Mouse (Mus musculus): ENCODE measurements around the gene Stxbp6.

Gene Stxbp6

DNA sequence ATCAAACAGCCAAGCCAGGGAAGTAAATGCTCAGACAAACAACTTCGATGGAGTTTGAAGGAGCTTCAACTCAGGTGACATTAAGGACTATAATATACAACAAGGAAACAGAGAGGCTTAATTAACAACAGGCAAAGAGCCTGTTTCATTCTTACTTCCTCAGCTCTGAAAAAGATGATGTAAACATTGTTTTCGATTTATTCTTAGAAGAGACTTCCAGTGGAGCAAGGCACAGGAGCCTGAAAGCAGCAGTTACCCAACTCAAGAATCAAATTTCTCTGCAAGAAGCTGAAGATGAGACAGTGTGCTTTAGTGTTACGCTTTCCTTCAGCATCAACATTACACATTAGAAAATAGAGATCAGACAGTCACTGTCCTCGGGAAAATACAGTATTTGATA, 160.7 kb downstream of the Stxbp6 start:
- no peak for DNase-seq (ENCODE audit: low read depth)

- DNase-seq (ENCODE audit: low read depth) = no peak
Measured at GRCm38 (mm10) chr12:44908028-44908702, 166.3 kb downstream of the Stxbp6 start.

GRCm38 (mm10) chr12:44906001-44906400, 168.5 kb downstream of the Stxbp6 start:
- no peak for DNase-seq (ENCODE audit: low read depth)

GRCm38 (mm10) chr12:44903205-44903732, 171.2 kb downstream of the Stxbp6 start:
- no peak for DNase-seq (ENCODE audit: low read depth)

GRCm38 (mm10) chr12:44899173-44899870, 175.2 kb downstream of the Stxbp6 start:
- DNase-seq (ENCODE audit: low read depth) = no peak

- DNase-seq (ENCODE audit: low read depth) = no peak
Measured at GRCm38 (mm10) chr12:44896460-44896859, 178.0 kb downstream of the Stxbp6 start.

GRCm38 (mm10) chr12:44889677-44890393, 184.7 kb downstream of the Stxbp6 start:
- no peak for DNase-seq (ENCODE audit: low read depth)

- DNase-seq (ENCODE audit: low read depth) = no peak
Measured at GRCm38 (mm10) chr12:44886826-44887225, 187.7 kb downstream of the Stxbp6 start.

DNA sequence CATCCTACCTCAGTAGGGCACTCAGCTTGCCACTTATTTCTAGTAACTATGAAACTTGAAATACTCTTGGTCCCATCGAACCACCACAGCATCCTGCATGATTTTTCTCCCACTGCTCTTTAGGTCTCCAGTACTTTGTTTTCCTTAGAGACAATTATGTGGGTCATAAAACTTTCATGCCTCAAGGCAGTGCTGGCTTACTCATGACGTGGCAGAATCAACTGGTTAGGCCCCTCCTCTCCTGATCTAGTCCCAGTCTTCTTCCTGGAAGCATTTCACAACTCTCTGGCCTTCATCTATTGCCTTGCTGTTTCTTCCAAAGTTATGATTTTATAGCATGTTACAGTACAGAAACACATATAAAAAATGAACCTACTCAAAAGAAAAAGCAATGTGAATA, 201.8 kb downstream of the Stxbp6 start:
- no peak for DNase-seq (ENCODE audit: low read depth)

DNA sequence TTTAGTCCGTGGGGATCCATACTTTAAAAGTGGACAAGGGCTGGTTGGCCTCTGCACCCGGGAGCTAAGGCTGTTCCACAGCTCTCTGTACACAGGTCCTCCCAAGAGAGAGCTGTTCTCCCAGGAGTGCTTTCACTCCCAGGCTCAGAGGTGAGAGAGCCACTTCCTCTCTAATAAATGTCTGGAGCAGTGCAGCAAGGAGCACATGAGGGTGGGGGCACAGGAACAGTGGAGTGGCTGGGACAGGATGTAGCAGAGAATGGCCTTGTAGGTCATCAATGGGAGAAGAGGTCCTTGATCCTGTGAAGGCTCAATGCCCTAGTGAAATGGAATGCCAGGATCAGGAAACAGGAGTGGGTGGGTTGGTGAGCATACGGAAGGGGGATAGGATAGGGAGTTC, 209.1 kb downstream of the Stxbp6 start:
- no peak for DNase-seq (ENCODE audit: low read depth)

GRCm38 (mm10) chr12:44859454-44859853, 215.1 kb downstream of the Stxbp6 start:
- DNase-seq (ENCODE audit: low read depth) = no peak

- no peak for DNase-seq (ENCODE audit: low read depth)
Measured at GRCm38 (mm10) chr12:44858110-44858885, 216.2 kb downstream of the Stxbp6 start.

GRCm38 (mm10) chr12:44852024-44852423, 222.5 kb downstream of the Stxbp6 start:
- no peak for DNase-seq (ENCODE audit: low read depth)

GRCm38 (mm10) chr12:44850516-44850915, 224.0 kb downstream of the Stxbp6 start:
- no peak for DNase-seq (ENCODE audit: low read depth)

GRCm38 (mm10) chr12:44848483-44849221, 225.9 kb downstream of the Stxbp6 start:
- no peak for DNase-seq (ENCODE audit: low read depth)

DNA sequence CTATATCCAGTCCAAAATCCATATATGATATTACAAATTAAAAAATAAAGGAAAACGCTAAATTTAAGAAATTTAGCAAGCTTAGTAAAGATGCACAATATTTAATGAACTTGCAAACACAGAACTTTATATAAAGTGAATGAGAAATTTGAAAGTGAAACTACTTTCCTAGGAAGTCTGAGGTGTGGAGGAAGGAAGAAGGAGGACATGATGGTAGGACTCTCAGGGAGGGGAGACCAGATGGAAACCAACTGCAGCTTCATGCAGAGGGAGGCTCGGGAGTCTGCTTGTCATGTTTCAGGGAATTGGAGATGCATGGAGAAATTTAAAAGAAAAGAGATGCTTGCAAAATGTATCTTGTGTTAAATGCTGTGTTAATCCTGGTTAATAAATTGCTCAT, 233.9 kb downstream of the Stxbp6 start:
- no peak for DNase-seq (ENCODE audit: low read depth)

DNA sequence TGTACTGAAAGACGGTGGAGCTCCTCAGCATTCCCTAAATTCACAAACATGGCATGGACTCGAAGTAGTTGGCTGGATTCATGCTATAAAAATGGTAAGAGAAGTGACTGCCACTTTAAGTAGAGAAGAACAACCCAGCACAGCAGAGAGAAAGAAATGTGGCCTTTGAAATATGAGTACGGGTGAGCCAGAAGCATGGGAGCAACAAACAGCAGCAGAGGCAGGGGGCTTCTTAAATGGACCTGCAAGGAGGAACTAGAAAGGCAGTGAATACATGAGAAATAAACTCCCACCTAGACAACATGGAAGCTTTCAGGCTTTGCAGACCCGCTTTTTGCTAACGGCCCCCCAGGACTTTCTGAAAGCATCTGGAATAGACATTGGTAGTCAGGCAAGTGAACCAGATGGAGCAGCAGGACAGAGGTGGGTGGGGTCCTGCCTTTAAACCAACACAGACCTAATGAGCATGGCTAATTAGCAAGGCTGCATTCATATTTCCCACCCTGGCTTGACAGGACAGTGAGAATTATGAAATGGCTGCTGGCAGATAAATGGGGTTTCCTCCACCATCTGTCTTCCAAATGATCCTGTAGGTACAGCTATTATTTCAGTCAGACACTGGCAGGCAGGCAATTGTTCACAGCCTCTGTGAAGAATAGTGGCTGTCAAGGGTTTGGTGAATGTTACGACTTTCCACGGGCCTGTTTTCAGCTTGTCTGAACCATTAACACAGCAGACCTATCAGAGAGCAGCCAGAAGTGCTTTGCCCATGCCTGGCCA, 234.7 kb downstream of the Stxbp6 start:
- no peak for DNase-seq (ENCODE audit: low read depth)

- DNase-seq (ENCODE audit: low read depth) = no peak
Measured at GRCm38 (mm10) chr12:44835879-44836467, 238.5 kb downstream of the Stxbp6 start.

- DNase-seq (ENCODE audit: low read depth) = no peak
Measured at GRCm38 (mm10) chr12:44811895-44812294, 262.6 kb downstream of the Stxbp6 start.

- DNase-seq (ENCODE audit: low read depth) = no peak
Measured at GRCm38 (mm10) chr12:44804213-44804612, 270.3 kb downstream of the Stxbp6 start.
